Mouse (Mus musculus) heart, embryonic 15.5 days (tissue): ENCODE data around the gene BC061237. TPM values are rescaled to one million over a fixed set of nuclear protein-coding genes. Genes with fewer than 3 reads are reported as not detected.
"Not testable (repeated sequence)": the region's sequence is repeated elsewhere in the genome, so short reads cannot be mapped to it uniquely, and the experiment has no call there.

ENCODE experiments used
- ATAC-seq: fragments of 200-750 bp; cut with Nextera tagmentation; replicated peaks from 2 replicates; pipeline ENCODE4 v1.8.0; 2017; ENCODE audit warnings: low read depth, moderate TSS enrichment; ENCODE audit not compliant: insufficient number of reproducible peaks, insufficient read depth, low FRiP score
- H3K27ac ChIP-seq: fragments of 300-500 bp; sonication (generic); 2 replicates; pipeline ENCODE4 v1.5.1; 2015; ENCODE audit warnings: mild to moderate bottlenecking, inconsistent platforms
- H3K27me3 ChIP-seq: fragments of 300-500 bp; sonication (generic); 2 replicates; pipeline ENCODE4 v1.6.1; 2015; ENCODE audit warnings: inconsistent platforms
- H3K36me3 ChIP-seq: fragments of 300-500 bp; sonication (generic); 2 replicates; pipeline ENCODE4 v1.6.1; 2015; ENCODE audit warnings: mild to moderate bottlenecking, inconsistent platforms
- H3K4me1 ChIP-seq: fragments of 300-500 bp; sonication (generic); replicated peaks from 2 replicates; pipeline ENCODE4 v1.6.1; 2015; ENCODE audit warnings: inconsistent platforms
- H3K4me2 ChIP-seq: fragments of 300-500 bp; sonication (generic); 2 replicates; pipeline ENCODE4 v1.6.1; 2015; ENCODE audit warnings: inconsistent platforms, mild to moderate bottlenecking, moderate library complexity
- H3K4me3 ChIP-seq: fragments of 300-500 bp; sonication (generic); 2 replicates; pipeline ENCODE4 v1.5.1; 2015; ENCODE audit warnings: mild to moderate bottlenecking, inconsistent platforms
- H3K9ac ChIP-seq: fragments of 300-500 bp; sonication (generic); 2 replicates; pipeline ENCODE4 v1.6.1; 2015; ENCODE audit warnings: mild to moderate bottlenecking, inconsistent platforms
- H3K9me3 ChIP-seq: fragments of 300-500 bp; sonication (generic); replicated peaks from 2 replicates; pipeline ENCODE4 v1.6.1; 2016; ENCODE audit warnings: inconsistent platforms
- WGBS: fragments of 180-500 bp; shearing (Covaris S2); methylation state at CpG from one replicate; pipeline ENCODE4 v1.1.7; 2015; ENCODE audit warnings: mixed read lengths; 5-methylcytosine and 5-hydroxymethylcytosine counted together
- polyA plus RNA-seq: library from polyadenylated mRNA; unstranded; fragments of >200 nt; fragmentation: Nextera tagmentation; extraction: Ambion mirVana; gene quantifications from 2 replicates; pipeline ENCODE4 v1.2.1, GENCODE M21; 2015

The BC061237 gene
- polyA plus RNA-seq, result not detected in 2 replicates

DNA sequence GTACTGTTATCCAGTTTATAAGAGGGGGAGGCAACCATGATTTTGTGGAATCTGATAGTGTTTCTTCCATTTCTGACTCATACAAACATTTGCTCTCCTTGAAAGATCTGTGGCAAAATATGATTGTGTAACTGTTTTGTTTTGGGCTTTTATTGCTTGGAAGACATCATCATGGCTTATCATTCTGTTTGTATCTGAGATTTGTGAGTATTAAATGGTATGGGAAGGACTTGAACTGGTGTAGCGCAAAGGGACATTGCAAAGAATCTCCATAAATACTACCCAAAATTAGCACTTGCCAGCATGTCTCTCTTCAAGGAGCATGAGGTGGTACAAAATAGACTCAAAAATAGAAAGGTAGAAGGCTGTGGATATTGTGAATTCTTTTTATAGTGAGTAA, at the start of gene BC061237:
BC061237 (plus strand) TSS at position 301 of the 400 bp plus-strand sequence.
- WGBS, result 95% methylated on average over 1 of the region's 1 CpGs
- not testable (repeated sequence) for H3K36me3 ChIP-seq, H3K27me3 ChIP-seq, H3K27ac ChIP-seq, H3K9ac ChIP-seq, H3K4me3 ChIP-seq, H3K9me3 ChIP-seq, ATAC-seq, H3K4me2 ChIP-seq, H3K4me1 ChIP-seq

DNA sequence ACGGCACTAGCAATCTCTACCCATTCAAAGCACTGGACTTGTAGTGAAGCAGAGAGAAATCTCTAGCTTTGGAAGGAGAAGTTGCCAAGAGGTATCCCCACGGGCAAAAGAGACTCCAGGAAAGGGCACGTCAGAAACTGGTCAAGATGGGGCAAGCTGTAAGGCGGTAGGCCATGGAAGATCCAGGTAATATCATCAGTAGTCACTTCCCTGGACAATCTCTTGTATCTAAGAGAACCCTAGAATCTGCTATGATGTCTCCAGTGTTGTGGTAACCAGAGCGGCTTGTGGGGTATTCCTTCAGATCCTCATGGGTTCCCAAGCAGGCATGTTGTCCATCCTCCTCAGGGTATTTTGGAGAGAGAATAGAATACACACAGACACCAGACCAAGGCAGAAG, 25.7 kb downstream of the BC061237 start, which contains the start of gene Gm17093:
Gm17093 (plus strand) TSS at position 301 of the 400 bp plus-strand sequence.
- not testable (repeated sequence) for H3K27me3 ChIP-seq, H3K9me3 ChIP-seq, H3K36me3 ChIP-seq, H3K4me3 ChIP-seq, ATAC-seq, H3K4me2 ChIP-seq, H3K4me1 ChIP-seq, H3K9ac ChIP-seq, H3K27ac ChIP-seq
- 69% methylated on average over 5 of the region's 5 CpGs for WGBS

GRCm38 (mm10) chr14:44547961-44548360, 55.7 kb downstream of the BC061237 start:
- not testable (repeated sequence) for H3K27ac ChIP-seq

More at GRCm38 (mm10) chr14:44547961-44548360, 55.7 kb downstream of the BC061237 start:
- not testable (repeated sequence) for H3K4me1 ChIP-seq, H3K9me3 ChIP-seq, H3K9ac ChIP-seq, ATAC-seq, H3K4me3 ChIP-seq, H3K36me3 ChIP-seq, H3K4me2 ChIP-seq, H3K27me3 ChIP-seq
- WGBS, result 70% methylated on average over 5 of the region's 5 CpGs

Other genes starting within 250 kb of the BC061237 start
- gene Gm8220, start 206.9 kb upstream of the BC061237 start, polyA plus RNA-seq, result not detected in 2 replicates
- not detected in 2 replicates for gene Gm5930, start 153.9 kb upstream of the BC061237 start, polyA plus RNA-seq
- gene Gm8229, start 127.1 kb upstream of the BC061237 start, polyA plus RNA-seq, result not detected in 2 replicates
- not detected in 2 replicates for gene Gm3371, start 81.8 kb upstream of the BC061237 start, polyA plus RNA-seq
- not detected in 2 replicates for gene Gm8232, start 58.8 kb upstream of the BC061237 start, polyA plus RNA-seq
- gene Gm17093, start 25.8 kb downstream of the BC061237 start, polyA plus RNA-seq, result not detected in 2 replicates
- gene Gm8247, start 90.7 kb downstream of the BC061237 start, polyA plus RNA-seq, result not detected in 2 replicates
- not detected in 2 replicates for gene Gm5624, start 135.5 kb downstream of the BC061237 start, polyA plus RNA-seq
- gene Gm8257, start 214.0 kb downstream of the BC061237 start, polyA plus RNA-seq, result not detected in 2 replicates